Mouse (Mus musculus) midbrain, embryonic 10.5 days (tissue): ENCODE data around the gene Prdx6. TPM values are rescaled to one million over a fixed set of nuclear protein-coding genes. Genes with fewer than 3 reads are reported as not detected.

Source experiments
- DNase-seq: peaks from one replicate; pipeline ENCODE4 v3.0.0-alpha.2; 2017; ENCODE audit warnings: low spot score
- H3K27ac ChIP-seq: fragments of 300-500 bp; sonication (generic); replicated peaks from 2 replicates; pipeline ENCODE4 v1.5.1; 2016; ENCODE audit warnings: mild to moderate bottlenecking
- H3K27me3 ChIP-seq: fragments of 300-500 bp; sonication (generic); 2 replicates; pipeline ENCODE4 v1.6.1; 2016; ENCODE audit warnings: low read depth, mild to moderate bottlenecking; ENCODE audit not compliant: poor library complexity, severe bottlenecking
- H3K36me3 ChIP-seq: fragments of 300-500 bp; sonication (generic); 2 replicates; pipeline ENCODE4 v1.6.1; 2016; ENCODE audit warnings: mild to moderate bottlenecking, moderate library complexity
- H3K4me1 ChIP-seq: fragments of 300-500 bp; sonication (generic); 2 replicates; pipeline ENCODE4 v1.6.1; 2016
- H3K4me3 ChIP-seq: fragments of 300-500 bp; sonication (generic); 2 replicates; pipeline ENCODE4 v1.5.1; 2016; ENCODE audit warnings: mild to moderate bottlenecking, moderate library complexity
- H3K9me3 ChIP-seq: fragments of 300-500 bp; sonication (generic); replicated peaks from 2 replicates; pipeline ENCODE4 v1.6.1; 2016; ENCODE audit warnings: mild to moderate bottlenecking
- WGBS: fragments of 180-500 bp; shearing (Covaris S2); methylation state at CpG from one replicate; pipeline ENCODE4 v1.1.7; 2016; 5-methylcytosine and 5-hydroxymethylcytosine counted together
- polyA plus RNA-seq: library from polyadenylated mRNA; unstranded; fragments of >200 nt; fragmentation: Nextera tagmentation; extraction: Ambion mirVana; gene quantifications from 2 replicates; pipeline ENCODE4 v1.2.1, GENCODE M21; 2016

Prdx6 gene
- polyA plus RNA-seq, 1 experiment from 2014 or later: 505 TPM

DNA sequence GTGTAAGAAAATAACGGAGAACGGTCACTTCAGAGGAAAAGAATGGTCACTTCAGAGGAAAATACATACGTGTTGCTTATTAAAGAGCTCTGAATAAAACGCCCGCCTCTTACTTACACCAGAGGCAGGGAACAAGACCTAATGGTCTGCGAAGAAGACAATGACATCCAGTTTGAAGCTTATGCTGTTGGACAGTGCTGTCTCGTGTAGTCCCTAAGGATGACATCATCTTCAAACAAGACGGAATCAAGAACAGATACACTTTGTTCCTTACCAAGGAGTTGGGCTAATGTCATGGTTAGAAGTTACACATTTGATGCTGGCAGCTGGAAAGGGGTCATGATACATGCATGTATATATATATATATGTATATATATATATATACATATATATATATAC is 12.6 kb upstream of the Prdx6 start:
- no peak overlapping the region for H3K27ac ChIP-seq
- no peak overlapping the region for H3K4me3 ChIP-seq
- no peaks in the 10 kb centered on the region for H3K36me3 ChIP-seq
- H3K4me1 ChIP-seq: 0 out of 2 replicates have a peak, but pooled peaks cover 2% of the 10 kb centered on the region
- WGBS: 94% methylated on average over 8 of the region's 8 CpGs
- no peak for DNase-seq
- no peaks in the 10 kb centered on the region for H3K9me3 ChIP-seq
- no peaks in the 10 kb centered on the region for H3K27me3 ChIP-seq

DNA sequence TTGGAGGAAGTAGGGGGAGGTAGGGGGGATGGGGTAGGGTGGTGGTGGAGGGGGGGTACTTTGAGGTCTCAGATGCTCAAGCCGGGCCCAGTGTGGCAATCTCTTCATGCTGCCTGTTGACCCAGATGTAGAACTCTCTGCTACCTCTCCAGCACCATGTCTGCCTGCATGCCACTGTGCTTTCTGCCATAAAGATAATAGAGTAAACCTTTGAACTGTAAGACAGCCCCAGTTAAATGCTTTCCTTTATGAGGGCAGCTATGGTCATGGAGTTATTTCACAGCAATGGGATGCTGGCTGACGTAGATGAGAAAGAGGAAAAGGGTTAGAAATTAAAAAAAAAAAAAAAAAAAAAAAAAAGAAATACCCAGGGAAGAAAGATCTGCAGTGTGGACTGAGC is 11.5 kb upstream of the Prdx6 start:
- no peak overlapping the region for H3K4me3 ChIP-seq
- H3K4me1 ChIP-seq: no peaks in the 10 kb centered on the region
- H3K36me3 ChIP-seq: no peaks in the 10 kb centered on the region
- no peak for DNase-seq
- no peak overlapping the region for H3K27ac ChIP-seq
- H3K9me3 ChIP-seq: no peaks in the 10 kb centered on the region
- 88% methylated on average over 2 of the region's 2 CpGs for WGBS
- H3K27me3 ChIP-seq: no peaks in the 10 kb centered on the region

DNA sequence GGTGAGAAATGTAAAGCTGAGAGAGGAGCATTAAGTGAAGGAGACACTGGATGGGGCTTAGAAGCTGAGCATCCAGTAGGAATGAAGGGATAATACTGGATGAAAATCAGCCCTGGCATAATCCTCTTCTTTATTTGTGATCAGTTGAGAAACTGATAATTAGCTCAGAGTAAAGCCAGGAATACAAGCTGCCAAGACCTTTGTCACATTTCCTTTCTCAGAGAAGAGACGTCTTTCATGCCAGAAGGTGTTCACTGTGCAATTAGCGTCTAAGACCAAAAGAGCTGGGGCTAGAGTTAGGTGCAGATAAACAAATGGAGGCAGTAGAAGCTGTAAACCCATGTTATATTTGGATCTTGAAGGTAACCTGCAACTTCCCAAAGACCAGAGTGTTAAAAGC is 9.7 kb upstream of the Prdx6 start:
- no peaks in the 10 kb centered on the region for H3K9me3 ChIP-seq
- H3K4me3 ChIP-seq: no peak overlapping the region
- 65% methylated on average over 2 of the region's 2 CpGs for WGBS
- H3K27me3 ChIP-seq: no peaks in the 10 kb centered on the region
- DNase-seq: no peak
- H3K27ac ChIP-seq: no peak overlapping the region
- H3K36me3 ChIP-seq: no peaks in the 10 kb centered on the region
- no peaks in the 10 kb centered on the region for H3K4me1 ChIP-seq

DNA sequence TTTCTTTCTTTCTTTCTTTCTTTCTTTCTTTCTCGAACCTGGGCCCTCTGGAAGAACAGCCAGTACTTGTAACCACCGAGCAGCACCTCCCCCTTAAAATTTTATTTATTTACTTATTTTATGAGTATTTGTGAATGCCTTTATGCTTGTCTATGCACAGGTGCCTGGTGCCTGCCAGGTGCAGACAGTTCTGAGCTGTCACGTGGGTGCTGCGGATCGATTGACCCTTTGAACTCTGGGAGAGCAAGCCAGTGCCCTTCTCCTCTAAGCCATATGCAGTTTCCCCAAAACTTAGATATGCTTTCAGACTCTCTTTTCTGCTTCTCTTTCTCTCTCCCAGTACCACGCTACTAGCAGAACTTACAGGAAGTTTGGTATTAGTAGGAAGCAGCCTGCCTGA is 8.1 kb upstream of the Prdx6 start:
- Histone ChIP-seq H3K27ac (no peak overlapping the region), H3K9me3 (no peaks in the 10 kb centered on the region), H3K36me3 (no peaks in the 10 kb centered on the region), H3K4me1 (no peaks in the 10 kb centered on the region), H3K4me3 (no peak overlapping the region), H3K27me3 (no peaks in the 10 kb centered on the region)
- WGBS: 80% methylated on average over 6 of the region's 6 CpGs
- no peak for DNase-seq

DNA sequence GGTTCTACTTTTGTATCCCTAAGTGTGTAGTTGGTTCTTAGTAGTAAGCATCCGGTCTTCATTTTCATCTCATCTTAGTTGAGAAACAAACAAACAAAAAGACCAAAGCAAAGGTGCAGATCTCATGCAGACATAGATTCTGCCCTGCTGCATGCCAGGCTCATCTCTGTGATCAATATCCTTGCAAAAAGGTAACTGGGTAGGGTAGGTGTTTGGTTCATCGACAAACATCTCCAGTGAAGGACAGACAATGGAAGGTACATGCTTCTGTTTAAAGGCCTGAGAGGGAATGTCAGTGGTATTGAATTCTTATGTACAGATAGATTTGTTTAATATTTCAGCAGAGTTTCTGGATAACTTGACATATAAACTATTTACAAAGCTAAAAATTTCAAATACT is 7.3 kb upstream of the Prdx6 start:
- 92% methylated on average over 2 of the region's 2 CpGs for WGBS
- H3K27ac ChIP-seq: no peak overlapping the region
- no peak for DNase-seq
- no peaks in the 10 kb centered on the region for H3K4me1 ChIP-seq
- H3K27me3 ChIP-seq: peaks cover 4% of the 10 kb centered on the region; the same call in 1 of the 2 replicates
- H3K9me3 ChIP-seq: no peaks in the 10 kb centered on the region
- no peak overlapping the region for H3K4me3 ChIP-seq
- H3K36me3 ChIP-seq: no peaks in the 10 kb centered on the region

DNA sequence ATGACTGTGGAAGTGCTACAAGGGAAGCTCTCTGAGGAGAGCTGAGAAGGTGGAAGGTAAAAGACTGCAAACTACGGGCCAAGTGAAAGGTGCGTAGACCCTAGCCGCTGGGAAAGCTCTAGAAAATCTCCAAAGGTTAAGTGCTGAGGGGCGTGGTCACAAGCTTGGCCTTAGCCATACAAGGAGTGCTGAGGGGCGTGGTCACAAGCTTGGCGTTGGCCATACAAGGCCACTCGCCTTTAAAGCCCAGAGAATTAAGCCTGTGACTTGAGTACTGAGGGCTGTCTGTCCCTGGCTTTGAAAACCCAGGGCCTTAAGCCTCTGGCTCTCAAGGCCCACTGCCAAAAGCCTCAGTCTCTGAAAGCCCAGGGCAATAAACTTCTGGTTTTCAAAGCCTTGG is 5.9 kb upstream of the Prdx6 start:
- no peak overlapping the region for H3K4me3 ChIP-seq
- DNase-seq: no peak
- H3K4me1 ChIP-seq: no peaks in the 10 kb centered on the region
- H3K9me3 ChIP-seq: no peaks in the 10 kb centered on the region
- WGBS: 74% methylated on average over 7 of the region's 7 CpGs
- H3K36me3 ChIP-seq: no peaks in the 10 kb centered on the region
- H3K27me3 ChIP-seq: peaks cover 17% of the 10 kb centered on the region
- H3K27ac ChIP-seq: no peak overlapping the region

DNA sequence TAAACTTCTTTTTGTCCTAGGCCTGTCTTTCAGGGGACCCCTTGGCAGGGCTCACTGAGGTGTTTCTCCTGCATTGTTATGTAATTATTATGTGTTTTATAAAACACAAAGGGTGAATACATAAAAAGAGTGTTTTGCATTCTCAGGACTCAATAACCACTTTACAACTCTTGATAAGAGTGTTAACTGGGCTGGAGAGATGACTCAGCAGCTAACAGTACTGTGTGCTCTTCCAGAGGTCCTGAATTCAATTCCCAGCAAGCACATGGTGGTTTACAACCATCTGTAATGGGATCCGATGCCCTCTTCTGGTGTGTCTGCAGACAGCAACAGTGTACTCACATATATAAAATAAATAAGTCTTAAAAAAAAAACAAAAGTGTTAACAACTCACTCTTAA is 3.3 kb upstream of the Prdx6 start:
- Histone ChIP-seq H3K4me3 (no peak overlapping the region), H3K36me3 (no peaks in the 10 kb centered on the region), H3K27me3 (peaks cover 24% of the 10 kb centered on the region), H3K4me1 (peaks cover 20% of the 10 kb centered on the region), H3K27ac (no peak overlapping the region), H3K9me3 (no peaks in the 10 kb centered on the region)
- no peak for DNase-seq
- WGBS: 79% methylated on average over 1 of the region's 1 CpGs

DNA sequence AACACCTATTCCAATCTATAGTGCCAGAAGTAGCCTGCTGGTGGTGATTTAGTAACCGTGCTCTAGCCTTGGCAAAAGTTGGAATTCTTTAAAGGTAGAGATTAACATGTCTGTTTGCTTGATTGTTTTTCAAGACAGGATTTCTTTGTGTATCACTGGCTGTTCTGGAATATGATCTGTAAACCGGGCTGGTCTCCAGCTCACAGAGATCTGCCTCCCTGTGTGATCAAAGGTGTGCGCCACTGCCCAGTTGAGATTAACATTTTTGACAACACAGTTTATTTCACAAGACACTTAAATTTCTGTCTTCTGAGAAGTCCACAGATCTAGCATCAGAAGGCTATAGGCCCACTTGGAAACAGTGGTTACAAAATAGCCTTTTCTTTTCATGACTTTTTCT is 1.9 kb upstream of the Prdx6 start:
- Histone ChIP-seq H3K36me3 (no peaks in the 10 kb centered on the region), H3K4me1 (peaks cover 35% of the 10 kb centered on the region), H3K27ac (no peak overlapping the region), H3K27me3 (peaks cover 24% of the 10 kb centered on the region), H3K9me3 (no peaks in the 10 kb centered on the region), H3K4me3 (no peak overlapping the region)
- no peak for DNase-seq
- WGBS: 82% methylated on average over 3 of the region's 3 CpGs

DNA sequence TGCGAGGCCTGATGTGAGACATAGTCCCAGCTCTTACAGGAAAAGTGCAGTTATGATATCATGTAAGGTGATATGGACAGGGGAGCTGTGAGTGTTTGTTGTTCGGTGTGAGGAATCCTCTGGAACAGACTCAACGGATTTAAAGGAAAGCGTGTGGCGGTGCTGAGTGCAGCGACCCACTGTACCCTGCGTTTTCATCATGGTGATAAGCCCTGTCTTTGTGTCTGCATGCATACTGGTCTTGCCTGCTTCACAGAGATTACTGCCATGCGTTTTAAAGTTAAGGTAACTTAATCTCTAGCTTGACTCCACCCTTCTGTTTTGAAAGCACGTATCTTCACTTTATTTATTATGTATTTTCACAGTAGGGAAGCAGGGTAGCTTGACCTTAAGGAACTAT is 1.3 kb upstream of the Prdx6 start:
- no peak for DNase-seq
- Histone ChIP-seq H3K27me3 (peaks cover 24% of the 10 kb centered on the region), H3K9me3 (no peaks in the 10 kb centered on the region), H3K27ac (no peak overlapping the region), H3K4me1 (peaks cover 39% of the 10 kb centered on the region), H3K4me3 (no peak overlapping the region), H3K36me3 (peaks cover 3% of the 10 kb centered on the region)
- WGBS: 81% methylated on average over 9 of the region's 9 CpGs

DNA sequence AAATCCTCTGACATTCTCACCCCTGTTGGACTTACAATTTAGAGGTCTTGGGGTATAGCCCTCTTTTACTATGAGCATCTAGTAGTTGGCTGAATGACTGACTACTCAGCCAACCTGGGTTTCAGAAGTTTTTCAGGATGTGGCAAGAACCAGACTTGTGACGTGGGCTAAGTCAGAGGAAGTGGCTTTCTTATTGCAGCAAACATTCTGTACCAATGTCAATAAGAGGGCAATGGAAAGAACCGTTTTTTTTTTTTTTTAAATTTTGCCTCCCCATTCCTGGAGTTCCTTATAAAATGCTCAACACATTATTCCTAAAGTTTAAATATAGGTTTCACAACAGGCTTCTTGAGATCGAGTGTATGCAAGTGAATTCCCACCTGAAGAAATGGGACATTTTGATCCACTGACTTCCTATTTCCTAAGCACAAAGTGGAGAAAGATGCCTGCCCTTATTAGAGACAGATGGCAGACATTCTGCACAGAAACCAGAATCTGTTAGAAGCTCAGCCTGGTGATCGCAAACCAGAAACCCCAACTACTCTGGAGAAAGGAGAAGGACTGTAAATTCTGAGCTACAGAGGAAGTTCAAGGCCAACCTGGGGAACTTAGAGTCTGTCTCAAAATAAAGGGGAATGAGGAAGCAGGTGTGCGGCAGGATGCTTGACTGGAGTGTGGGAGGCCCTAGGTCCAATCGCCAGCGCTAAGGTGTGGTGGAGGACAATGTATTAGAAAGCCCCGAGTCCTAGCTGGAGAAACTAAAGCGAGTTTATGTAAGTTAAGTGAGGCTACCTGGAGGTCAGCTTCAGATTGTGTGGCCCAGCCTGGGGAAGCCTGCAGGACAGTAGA is 622 bp upstream of the Prdx6 start:
- Histone ChIP-seq H3K36me3 (peaks cover 10% of the 10 kb centered on the region), H3K9me3 (no peaks in the 10 kb centered on the region), H3K4me1 (peaks cover 39% of the 10 kb centered on the region), H3K27ac (peak overlapping the region; percentile 94; the same call in 1 of the 2 replicates), H3K4me3 (peak overlapping the region; percentile 88), H3K27me3 (peaks cover 24% of the 10 kb centered on the region)
- no peak for DNase-seq
- WGBS: 67% methylated on average over 9 of the region's 9 CpGs

DNA sequence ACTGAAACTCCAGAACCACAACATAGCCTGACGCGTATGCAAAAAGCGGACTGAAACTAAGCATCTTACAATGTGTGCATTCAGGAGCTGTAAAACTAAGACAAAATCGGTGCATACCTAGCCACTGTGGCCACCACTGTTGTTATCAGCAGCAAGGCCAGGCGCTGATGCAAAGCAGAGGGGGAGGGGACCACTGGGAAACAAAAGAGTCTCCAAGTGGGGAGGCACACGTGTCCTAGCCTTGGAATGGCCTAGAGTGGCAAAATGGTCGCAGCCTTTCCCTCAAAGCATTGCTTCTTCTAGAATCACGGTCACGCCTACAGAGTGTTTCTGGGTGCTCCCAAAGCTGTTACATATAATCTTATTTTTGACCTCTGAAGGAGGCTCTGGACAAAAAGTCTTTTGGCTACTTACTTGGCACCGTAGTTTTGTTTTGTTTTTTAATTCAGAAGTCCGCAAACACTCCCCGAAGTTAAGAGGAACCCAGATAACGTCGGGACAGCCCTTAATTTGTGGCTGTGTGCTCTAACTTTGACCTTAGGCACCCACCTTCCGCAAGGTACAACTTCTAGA is 902 bp downstream of the Prdx6 start:
- H3K4me1 ChIP-seq: peaks cover 43% of the 10 kb centered on the region
- H3K27ac ChIP-seq: peak overlapping the region; percentile 94
- H3K4me3 ChIP-seq: peak overlapping the region; percentile 88
- 3% methylated on average over 15 of the region's 15 CpGs for WGBS
- peaks cover 24% of the 10 kb centered on the region for H3K27me3 ChIP-seq
- peak; percentile 66 for DNase-seq
- no peaks in the 10 kb centered on the region for H3K9me3 ChIP-seq
- H3K36me3 ChIP-seq: peaks cover 25% of the 10 kb centered on the region

DNA sequence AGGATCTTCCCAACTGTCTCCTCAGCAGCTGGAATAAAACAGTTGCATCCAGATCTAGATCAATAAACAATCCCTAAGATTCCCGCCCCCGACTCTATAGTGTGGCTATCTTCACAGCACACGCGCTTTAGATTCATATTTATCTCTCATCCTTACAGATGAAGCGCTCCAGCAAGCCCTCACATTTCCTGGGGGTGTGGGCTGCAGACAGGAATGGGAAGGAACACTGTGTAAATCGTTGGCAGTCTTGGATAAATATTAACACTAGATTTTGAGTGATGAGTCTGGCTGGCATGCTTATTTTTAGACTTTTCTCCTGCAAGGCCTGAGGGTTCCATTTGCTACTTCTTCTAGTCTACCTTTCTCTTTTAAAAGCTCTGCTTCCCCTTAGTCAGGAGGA is 1.6 kb downstream of the Prdx6 start:
- no peak for DNase-seq
- Histone ChIP-seq H3K27me3 (peaks cover 24% of the 10 kb centered on the region), H3K4me1 (peaks cover 43% of the 10 kb centered on the region), H3K9me3 (no peaks in the 10 kb centered on the region), H3K27ac (peak overlapping the region; percentile 94), H3K36me3 (peaks cover 32% of the 10 kb centered on the region), H3K4me3 (peak overlapping the region; percentile 88)
- WGBS: 59% methylated on average over 6 of the region's 6 CpGs

DNA sequence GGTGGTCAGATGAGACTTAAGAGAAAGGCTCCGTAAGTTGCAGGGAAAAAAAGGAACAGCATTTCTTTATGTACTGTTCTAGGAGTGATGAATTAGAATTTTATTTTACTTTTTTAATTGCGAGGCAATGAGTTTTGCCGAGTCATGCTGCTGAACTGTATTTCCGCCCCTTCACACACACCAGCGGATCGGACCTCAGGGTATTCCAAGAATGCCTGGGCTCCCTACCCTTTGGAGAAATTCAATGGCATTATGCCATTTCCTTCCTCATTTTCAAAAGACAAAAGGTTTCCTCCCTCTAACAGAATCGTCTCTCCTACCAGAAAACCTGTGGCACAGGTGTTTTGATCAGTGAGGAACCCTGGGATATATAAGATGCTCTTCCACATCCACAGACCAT is 2.3 kb downstream of the Prdx6 start:
- Histone ChIP-seq H3K27ac (no peak overlapping the region), H3K36me3 (peaks cover 39% of the 10 kb centered on the region), H3K4me3 (peak overlapping the region; percentile 88), H3K27me3 (peaks cover 24% of the 10 kb centered on the region), H3K9me3 (no peaks in the 10 kb centered on the region), H3K4me1 (peaks cover 43% of the 10 kb centered on the region)
- 73% methylated on average over 7 of the region's 7 CpGs for WGBS
- DNase-seq: no peak
